Mouse (Mus musculus): ENCODE results near the gene Ccndbp1. TPM values are rescaled to one million over a fixed set of nuclear protein-coding genes. Genes with fewer than 3 reads are reported as not detected.
"Not testable (repeated sequence)": the region's sequence is repeated elsewhere in the genome, so short reads cannot be mapped to it uniquely, and the experiment has no call there.

Gene Ccndbp1
- polyA plus RNA-seq, 1 experiment from 2014 or later: 98.9 TPM

DNA sequence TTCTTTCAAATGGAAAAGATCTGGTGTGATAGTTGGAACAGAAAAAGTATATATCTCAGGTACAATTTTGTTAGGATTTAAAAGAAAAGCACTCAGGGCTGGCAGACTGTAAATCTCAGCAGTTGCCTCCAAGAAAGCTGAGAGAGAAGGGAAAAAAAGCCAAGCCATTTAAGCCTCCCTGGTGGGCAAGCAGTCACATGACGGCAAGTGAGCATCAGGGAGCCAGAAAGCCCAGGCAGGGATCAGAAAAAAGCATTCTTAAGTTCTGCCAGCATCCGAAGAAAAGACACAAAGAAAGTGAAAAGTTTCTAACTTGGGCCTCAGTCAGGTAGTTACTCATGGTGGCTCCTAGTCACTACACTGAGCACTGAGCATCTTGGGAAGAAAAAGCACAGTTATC, 24.6 kb upstream of the Ccndbp1 start:
- ATAC-seq (ENCODE audit: low read depth): no peak
- H3K9me3 ChIP-seq (ENCODE audit: control insufficient read depth, low read length): no peaks in the 10 kb centered on the region
- no peaks in the 10 kb centered on the region for H3K4me1 ChIP-seq (ENCODE audit: control insufficient read depth, insufficient read depth, low read length)
- H3K36me3 ChIP-seq (ENCODE audit: control insufficient read depth, insufficient read depth, low read length): peaks cover 9% of the 10 kb centered on the region; the same call in 1 of the 2 replicates
- H3K4me3 ChIP-seq (ENCODE audit: low read depth, low read length): no peak overlapping the region
- WGBS: 10% methylated on average over 2 of the region's 2 CpGs
- no peaks in the 10 kb centered on the region for H3K27me3 ChIP-seq (ENCODE audit: control insufficient read depth, insufficient read depth, low read length)
- H3K9ac ChIP-seq (replicated peaks; ENCODE audit: low read depth, low read length): no peak overlapping the region
- no peak overlapping the region for H3K27ac ChIP-seq (ENCODE audit: low read depth, low read length)
- no peak overlapping the region for H3K4me2 ChIP-seq (ENCODE audit: low read depth, low read length)

DNA sequence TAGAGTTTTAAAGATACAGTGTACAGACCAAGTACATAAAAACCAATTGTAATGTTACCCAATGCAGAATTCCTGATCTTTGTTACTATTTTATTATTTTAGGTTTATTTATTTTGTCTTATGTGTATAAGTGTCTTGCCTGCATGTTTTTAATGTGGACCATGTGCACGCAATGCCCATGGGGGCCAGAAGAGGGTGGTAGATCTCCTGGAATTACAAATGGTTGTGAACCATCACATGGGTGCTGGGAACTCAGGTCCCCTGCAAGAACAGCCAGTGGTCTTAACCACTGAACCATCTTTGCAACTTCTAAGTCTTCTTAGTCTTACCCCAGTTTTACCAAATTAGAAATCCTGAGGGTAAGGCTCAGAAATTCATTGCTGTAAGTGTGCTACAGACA, 23.0 kb upstream of the Ccndbp1 start:
- WGBS: 97% methylated on average over 1 of the region's 1 CpGs
- Histone ChIP-seq H3K4me3 (ENCODE audit: low read depth, low read length) (no peak overlapping the region), H3K27me3 (ENCODE audit: control insufficient read depth, insufficient read depth, low read length) (no peaks in the 10 kb centered on the region), H3K27ac (ENCODE audit: low read depth, low read length) (no peak overlapping the region), H3K4me2 (ENCODE audit: low read depth, low read length) (no peak overlapping the region), H3K36me3 (ENCODE audit: control insufficient read depth, insufficient read depth, low read length) (peaks cover 9% of the 10 kb centered on the region), H3K9ac (replicated peaks; ENCODE audit: low read depth, low read length) (no peak overlapping the region), H3K4me1 (ENCODE audit: control insufficient read depth, insufficient read depth, low read length) (no peaks in the 10 kb centered on the region), H3K9me3 (ENCODE audit: control insufficient read depth, low read length) (no peaks in the 10 kb centered on the region)
- no peak for ATAC-seq (ENCODE audit: low read depth)

DNA sequence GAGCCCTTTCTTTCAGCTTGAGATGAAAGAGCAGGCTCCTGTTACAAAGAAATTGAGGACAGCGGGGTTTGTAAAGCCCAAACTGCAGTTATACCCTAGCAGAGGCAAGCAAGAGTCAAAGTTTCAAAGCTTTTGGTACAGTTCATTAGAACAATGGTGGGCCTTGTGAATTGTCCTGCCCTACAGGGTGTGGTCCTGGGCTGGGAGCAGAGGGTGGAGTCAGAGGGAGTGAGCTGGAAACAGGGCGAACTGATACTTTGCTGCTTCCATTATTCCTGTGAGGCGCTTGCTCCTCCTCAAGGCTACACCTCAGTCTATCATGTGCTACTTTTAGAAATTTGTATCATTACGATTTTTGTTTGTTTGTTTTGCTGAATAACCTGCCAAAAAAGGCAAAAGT, 17.0 kb upstream of the Ccndbp1 start:
- 74% methylated on average over 4 of the region's 4 CpGs for WGBS
- H3K4me2 ChIP-seq (ENCODE audit: low read depth, low read length): no peak overlapping the region

DNA sequence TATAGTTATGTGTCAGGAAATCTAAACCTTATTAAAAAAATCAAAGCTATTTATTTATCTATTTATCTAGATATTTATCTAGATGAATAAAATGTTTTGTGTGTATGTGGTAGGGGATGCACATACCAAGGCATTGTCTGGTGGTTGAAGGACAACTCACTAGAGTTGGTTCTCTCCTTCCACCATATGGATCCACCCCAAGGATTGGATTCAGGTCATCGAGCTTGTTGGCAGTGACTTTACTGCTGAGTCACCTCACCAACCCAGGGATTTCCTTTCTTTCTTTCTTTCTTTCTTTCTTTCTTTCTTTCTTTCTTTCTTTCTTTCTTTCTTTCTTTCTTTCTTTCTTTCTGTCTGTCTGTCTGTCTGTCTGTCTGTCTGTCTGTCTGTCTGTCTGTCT, 11.6 kb upstream of the Ccndbp1 start:
- H3K4me2 ChIP-seq (ENCODE audit: low read depth, low read length); H3K4me1 ChIP-seq (ENCODE audit: control insufficient read depth, insufficient read depth, low read length); H3K27ac ChIP-seq (ENCODE audit: low read depth, low read length); H3K27me3 ChIP-seq (ENCODE audit: control insufficient read depth, insufficient read depth, low read length); H3K9me3 ChIP-seq (ENCODE audit: control insufficient read depth, low read length); H3K4me3 ChIP-seq (ENCODE audit: low read depth, low read length); ATAC-seq (ENCODE audit: low read depth); H3K36me3 ChIP-seq (ENCODE audit: control insufficient read depth, insufficient read depth, low read length); H3K9ac ChIP-seq (replicated peaks; ENCODE audit: low read depth, low read length): not testable (repeated sequence)
- 85% methylated on average over 1 of the region's 1 CpGs for WGBS

More for the DNA sequence above, 17.0 kb upstream of the Ccndbp1 start:
- no peaks in the 10 kb centered on the region for H3K4me1 ChIP-seq (ENCODE audit: control insufficient read depth, insufficient read depth, low read length)
- no peak overlapping the region for H3K9ac ChIP-seq (replicated peaks; ENCODE audit: low read depth, low read length)
- no peak for ATAC-seq (ENCODE audit: low read depth)
- no peaks in the 10 kb centered on the region for H3K9me3 ChIP-seq (ENCODE audit: control insufficient read depth, low read length)
- H3K27ac ChIP-seq (ENCODE audit: low read depth, low read length): no peak overlapping the region
- no peaks in the 10 kb centered on the region for H3K27me3 ChIP-seq (ENCODE audit: control insufficient read depth, insufficient read depth, low read length)
- peaks cover 6% of the 10 kb centered on the region for H3K36me3 ChIP-seq (ENCODE audit: control insufficient read depth, insufficient read depth, low read length)
- no peak overlapping the region for H3K4me3 ChIP-seq (ENCODE audit: low read depth, low read length)

DNA sequence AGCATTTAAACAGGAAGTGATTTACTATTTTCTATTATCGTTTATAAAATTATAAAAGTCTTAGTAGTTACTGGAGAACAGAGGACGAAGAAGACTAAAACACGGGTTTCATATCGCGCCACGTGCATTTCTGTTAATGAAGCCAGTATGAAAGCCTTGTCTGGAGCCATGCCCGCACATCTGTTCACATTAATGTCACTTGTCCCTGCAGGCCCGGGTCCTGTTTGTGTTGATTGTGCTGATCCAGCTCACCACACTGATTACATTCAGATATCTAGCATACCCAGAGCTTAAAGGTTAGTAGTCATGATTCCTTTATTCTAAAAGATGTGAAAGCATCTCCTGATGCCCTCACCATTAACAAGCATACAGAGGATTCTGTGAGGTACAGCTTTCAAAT, 9.3 kb upstream of the Ccndbp1 start:
- H3K9me3 ChIP-seq (ENCODE audit: control insufficient read depth, low read length): no peaks in the 10 kb centered on the region
- 84% methylated on average over 8 of the region's 8 CpGs for WGBS

DNA sequence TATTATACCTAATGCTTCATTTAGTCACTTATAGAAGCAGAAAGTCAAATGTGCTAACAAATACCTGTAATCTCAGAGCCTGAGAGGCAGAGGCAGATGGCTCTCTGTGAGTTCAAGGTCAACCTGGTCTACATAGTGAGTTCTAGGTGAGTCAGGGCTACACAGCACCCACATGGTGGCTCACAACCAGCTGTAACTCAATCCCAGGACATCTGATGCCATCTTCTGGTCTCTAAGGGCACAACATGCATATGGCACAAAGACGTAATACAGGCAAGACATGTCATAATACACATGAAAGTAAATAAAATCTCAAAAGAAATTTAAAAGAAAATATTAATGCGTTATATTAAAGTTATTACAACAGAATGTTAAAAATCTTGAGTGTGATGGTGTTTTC, 4.6 kb upstream of the Ccndbp1 start:
- Histone ChIP-seq H3K4me3 (ENCODE audit: low read depth, low read length) (no peak overlapping the region), H3K9ac (replicated peaks; ENCODE audit: low read depth, low read length) (no peak overlapping the region), H3K27me3 (ENCODE audit: control insufficient read depth, insufficient read depth, low read length) (no peaks in the 10 kb centered on the region), H3K9me3 (ENCODE audit: control insufficient read depth, low read length) (no peaks in the 10 kb centered on the region), H3K27ac (ENCODE audit: low read depth, low read length) (no peak overlapping the region), H3K4me1 (ENCODE audit: control insufficient read depth, insufficient read depth, low read length) (no peaks in the 10 kb centered on the region), H3K4me2 (ENCODE audit: low read depth, low read length) (no peak overlapping the region), H3K36me3 (ENCODE audit: control insufficient read depth, insufficient read depth, low read length) (no peaks in the 10 kb centered on the region)
- ATAC-seq (ENCODE audit: low read depth): no peak
- 78% methylated on average over 2 of the region's 2 CpGs for WGBS

More for the DNA sequence above, 9.3 kb upstream of the Ccndbp1 start:
- Histone ChIP-seq H3K9ac (replicated peaks; ENCODE audit: low read depth, low read length) (no peak overlapping the region), H3K4me2 (ENCODE audit: low read depth, low read length) (no peak overlapping the region), H3K4me3 (ENCODE audit: low read depth, low read length) (no peak overlapping the region), H3K27me3 (ENCODE audit: control insufficient read depth, insufficient read depth, low read length) (no peaks in the 10 kb centered on the region), H3K36me3 (ENCODE audit: control insufficient read depth, insufficient read depth, low read length) (no peaks in the 10 kb centered on the region), H3K27ac (ENCODE audit: low read depth, low read length) (no peak overlapping the region), H3K4me1 (ENCODE audit: control insufficient read depth, insufficient read depth, low read length) (no peaks in the 10 kb centered on the region)
- no peak for ATAC-seq (ENCODE audit: low read depth)

DNA sequence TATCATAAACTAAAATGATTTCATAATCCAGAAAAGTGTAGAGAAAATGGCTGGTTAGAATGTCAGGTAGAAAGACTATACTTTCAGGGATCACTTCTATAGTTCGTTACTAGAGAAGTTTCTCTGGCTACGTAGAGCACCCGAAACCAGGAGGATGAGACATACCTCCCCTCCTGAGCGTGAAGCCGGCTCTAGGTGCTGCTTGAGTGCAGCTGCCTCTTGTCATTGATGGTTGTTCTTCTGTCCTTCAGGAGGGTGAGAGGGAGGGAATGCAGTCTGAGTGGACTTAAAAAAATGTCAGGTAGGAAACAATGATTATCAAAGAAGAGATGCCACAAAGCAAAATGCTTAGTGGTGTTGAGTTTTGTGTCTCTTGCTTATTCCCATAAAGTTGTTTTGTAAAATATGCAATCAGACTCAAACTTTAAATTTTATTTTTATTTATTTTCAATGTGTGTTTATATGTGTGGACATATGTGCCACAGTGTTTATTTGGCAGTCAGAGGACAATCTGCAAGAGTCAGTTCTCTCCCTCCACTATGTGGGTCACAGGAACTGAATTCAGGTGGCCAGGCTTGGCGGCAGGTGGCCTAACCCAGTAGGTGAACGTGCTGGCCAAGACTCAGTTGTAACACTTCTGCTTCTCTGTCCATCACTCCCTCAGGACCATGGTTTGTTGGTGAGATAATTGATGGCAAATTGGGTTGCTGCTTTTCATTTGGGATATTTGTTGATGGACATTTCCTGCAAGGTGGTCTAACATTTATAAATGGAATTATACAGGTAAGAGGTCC, 4.0 kb upstream of the Ccndbp1 start:
- no peaks in the 10 kb centered on the region for H3K9me3 ChIP-seq (ENCODE audit: control insufficient read depth, low read length)
- no peak overlapping the region for H3K4me3 ChIP-seq (ENCODE audit: low read depth, low read length)
- peaks cover 5% of the 10 kb centered on the region for H3K4me1 ChIP-seq (ENCODE audit: control insufficient read depth, insufficient read depth, low read length)
- H3K9ac ChIP-seq (replicated peaks; ENCODE audit: low read depth, low read length): no peak overlapping the region
- H3K4me2 ChIP-seq (ENCODE audit: low read depth, low read length): no peak overlapping the region
- 83% methylated on average over 7 of the region's 7 CpGs for WGBS
- no peaks in the 10 kb centered on the region for H3K27me3 ChIP-seq (ENCODE audit: control insufficient read depth, insufficient read depth, low read length)
- no peaks in the 10 kb centered on the region for H3K36me3 ChIP-seq (ENCODE audit: control insufficient read depth, insufficient read depth, low read length)
- no peak for ATAC-seq (ENCODE audit: low read depth)
- H3K27ac ChIP-seq (ENCODE audit: low read depth, low read length): no peak overlapping the region

DNA sequence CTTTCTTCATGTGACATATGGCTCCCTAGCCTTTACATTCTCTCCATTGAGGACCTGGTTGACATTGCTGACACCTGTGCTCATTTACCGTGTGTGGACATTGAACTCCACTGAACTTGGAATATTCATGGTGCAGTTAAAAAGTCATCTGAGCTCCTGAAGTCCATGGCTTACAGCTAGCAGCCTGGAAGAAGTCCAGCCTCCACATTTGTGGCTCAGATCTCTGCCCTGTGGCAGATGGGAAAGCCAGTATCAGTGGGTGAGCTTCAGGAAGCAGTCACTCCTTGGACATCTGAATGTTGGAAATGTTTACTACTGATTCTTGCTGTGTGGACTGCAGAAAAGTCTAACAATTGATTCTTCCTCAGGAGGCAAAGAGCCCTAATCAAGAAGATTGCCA, 1.2 kb upstream of the Ccndbp1 start:
- 88% methylated on average over 1 of the region's 1 CpGs for WGBS
- H3K4me1 ChIP-seq (ENCODE audit: control insufficient read depth, insufficient read depth, low read length): peaks cover 8% of the 10 kb centered on the region

DNA sequence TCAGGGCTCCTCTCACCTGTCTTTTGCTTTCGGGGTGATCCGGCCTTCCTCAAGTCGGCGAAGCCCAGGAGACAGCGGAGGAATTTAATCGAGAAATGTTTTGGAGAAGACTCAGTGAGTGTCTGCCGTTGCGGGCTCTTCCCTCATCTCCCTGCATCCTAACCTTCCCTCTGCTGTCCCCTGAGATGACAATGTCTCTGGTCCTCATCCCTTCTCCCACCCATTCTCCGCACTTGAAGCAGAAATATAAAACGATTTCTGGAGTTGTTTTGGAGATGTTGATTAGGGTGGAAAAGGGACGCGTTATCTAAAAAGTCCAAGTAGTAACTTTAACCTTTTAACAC, 433 bp downstream of the Ccndbp1 start:
- no peaks in the 10 kb centered on the region for H3K27me3 ChIP-seq (ENCODE audit: control insufficient read depth, insufficient read depth, low read length)
- no peak for ATAC-seq (ENCODE audit: low read depth)
- peak overlapping the region; percentile 87 for H3K4me2 ChIP-seq (ENCODE audit: low read depth, low read length)
- 0 out of 2 replicates have a peak overlapping the region, but pooled peaks have one; percentile 30 for H3K27ac ChIP-seq (ENCODE audit: low read depth, low read length)
- 2% methylated on average over 12 of the region's 12 CpGs for WGBS
- H3K9me3 ChIP-seq (ENCODE audit: control insufficient read depth, low read length): no peaks in the 10 kb centered on the region
- peaks cover 8% of the 10 kb centered on the region for H3K4me1 ChIP-seq (ENCODE audit: control insufficient read depth, insufficient read depth, low read length)
- peak overlapping the region; percentile 77 for H3K4me3 ChIP-seq (ENCODE audit: low read depth, low read length)
- H3K9ac ChIP-seq (replicated peaks; ENCODE audit: low read depth, low read length): peak overlapping the region; percentile 65
- H3K36me3 ChIP-seq (ENCODE audit: control insufficient read depth, insufficient read depth, low read length): peaks cover 12% of the 10 kb centered on the region

More for the DNA sequence above, 1.2 kb upstream of the Ccndbp1 start:
- Histone ChIP-seq H3K4me2 (ENCODE audit: low read depth, low read length) (no peak overlapping the region), H3K9ac (replicated peaks; ENCODE audit: low read depth, low read length) (no peak overlapping the region), H3K4me3 (ENCODE audit: low read depth, low read length) (no peak overlapping the region), H3K36me3 (ENCODE audit: control insufficient read depth, insufficient read depth, low read length) (no peaks in the 10 kb centered on the region), H3K9me3 (ENCODE audit: control insufficient read depth, low read length) (no peaks in the 10 kb centered on the region), H3K27ac (ENCODE audit: low read depth, low read length) (no peak overlapping the region), H3K27me3 (ENCODE audit: control insufficient read depth, insufficient read depth, low read length) (no peaks in the 10 kb centered on the region)
- ATAC-seq (ENCODE audit: low read depth): no peak
